Comparison of ENCODE assay signal across 8 mouse cellular contexts in the genomic region with DNA sequence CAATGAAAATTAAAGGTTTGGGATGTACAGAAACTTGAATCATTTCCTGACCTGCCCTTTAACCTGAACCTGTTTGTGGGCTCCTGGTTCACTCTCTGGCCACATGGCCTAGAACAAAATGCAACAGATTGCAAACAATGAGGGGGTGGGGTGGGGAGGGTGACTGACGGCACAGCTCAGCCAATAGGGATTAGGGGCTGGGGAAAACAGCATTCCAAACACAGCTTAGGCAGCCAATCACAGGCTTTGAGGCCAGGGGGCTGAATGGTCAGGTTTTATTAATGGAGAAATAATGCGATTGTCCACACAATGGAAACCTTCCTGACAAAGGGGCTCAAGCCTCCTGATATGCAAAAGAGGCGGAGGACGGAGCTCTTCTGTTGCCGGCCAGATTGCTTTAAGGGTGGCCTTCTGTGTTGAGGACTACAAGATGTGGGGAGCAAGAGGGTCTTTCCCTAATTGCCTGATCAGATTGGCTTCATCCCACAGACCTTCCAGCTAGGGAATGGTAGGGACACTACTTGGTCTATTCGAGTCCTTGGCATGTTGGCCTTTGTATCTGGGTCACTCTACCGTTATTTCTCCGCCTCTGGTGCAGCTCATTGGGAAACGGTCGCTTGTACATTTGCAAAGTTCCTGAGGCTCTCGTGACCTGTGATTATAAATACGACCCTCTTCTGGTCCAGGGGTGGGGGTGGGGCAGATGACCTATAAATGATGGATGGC. TPM values are rescaled to one million over a fixed set of nuclear protein-coding genes. Genes with fewer than 3 reads are reported as not detected.
DNase-seq lines count a peak whose midpoint lies in the region; ATAC-seq and TF ChIP-seq lines count a peak whose summit lies in the region.

No protein-coding gene starts in this region.

- no peak overlapping the region for H3K27ac ChIP-seq in ES-E14 (ENCODE audit: insufficient read depth, low read depth, low read length, poor library complexity, severe bottlenecking)
- H3K27ac ChIP-seq in midbrain, embryonic 10.5 days (replicated peaks): peak overlapping the region; percentile 99

- no peaks in the 10 kb centered on the region; the same call in 1 of the 2 replicates for H3K36me3 ChIP-seq in ES-E14 (ENCODE audit: control insufficient read depth, insufficient read depth, low read length, poor library complexity, severe bottlenecking)
- peaks cover 40% of the 10 kb centered on the region for H3K36me3 ChIP-seq in midbrain, embryonic 10.5 days

- peak overlapping the region; percentile 3 to 30; a peak in 2 of 4 replicates for H3K4me3 ChIP-seq in ES-E14 (ENCODE audit: insufficient read depth in 1 of 2, low read depth in 1 of 2, low read length in 2 of 2, poor library complexity in 1 of 2, severe bottlenecking in 1 of 2)
- H3K4me3 ChIP-seq in midbrain, embryonic 10.5 days: peak overlapping the region; percentile 99

- 3% methylated on average over 12 of the region's 12 CpGs for WGBS in midbrain, embryonic 10.5 days

- 0 out of 2 replicates have a peak, but pooled peaks cover 6% of the 10 kb centered on the region for H3K27me3 ChIP-seq in midbrain, embryonic 10.5 days (ENCODE audit: low read depth, poor library complexity, severe bottlenecking)

- no peak overlapping the region for H3K9ac ChIP-seq in ES-E14 (ENCODE audit: insufficient read depth, low read depth, low read length, poor library complexity, severe bottlenecking)

- peak; percentile 79 to 82 for DNase-seq in cerebellum, postnatal 14 days
- no peak for DNase-seq in cerebellum, adult 11-12 months
- DNase-seq in ES-E14 (ENCODE audit: low read depth, low spot score): no peak
- peak; percentile 85 for DNase-seq in forelimb bud, embryonic 11.5 days (ENCODE audit: low read depth, low spot score)
- peak; percentile 89 for DNase-seq in midbrain, embryonic 10.5 days (ENCODE audit: low spot score)
- no peak for DNase-seq in testis, postnatal 14 days (ENCODE audit: low spot score)
- DNase-seq in gastrocnemius, postnatal 4 days (ENCODE audit: low spot score in 2 of 2): no peak

- ATAC-seq in cerebellum, adult (ENCODE audit: insufficient number of reproducible peaks, low FRiP score, low TSS enrichment): no peak

- in situ Hi-C loops in ES-E14 (cut with MboI; ENCODE audit: low sequenced_read_pairs in 2 of 2, unreplicated experiment in 2 of 2): loop anchor here in 1 of 2 experiments (10.0 kb wide), 1 partner anchor 86 kb away; no protein-coding TSS in a partner anchor

- H3K9me3 ChIP-seq in ES-E14 (ENCODE audit: control insufficient read depth, insufficient read depth, low read depth, low read length): no peaks in the 10 kb centered on the region
- H3K9me3 ChIP-seq in midbrain, embryonic 10.5 days (replicated peaks): no peaks in the 10 kb centered on the region

- peaks cover 10 to 29% of the 10 kb centered on the region in 2 experiments for H3K4me1 ChIP-seq in ES-E14 (ENCODE audit: control insufficient read depth in 2 of 2, insufficient read depth in 2 of 2, low read length in 2 of 2, poor library complexity in 1 of 2)
- peaks cover 73% of the 10 kb centered on the region for H3K4me1 ChIP-seq in midbrain, embryonic 10.5 days

TF ChIP-seq in ES-E14, 5 proteins besides CTCF, POLR2A, EP300 and RAD21:
- TF ChIP-seq ZC3H11A (IDR thresholded peaks at IDR 0.05; ENCODE audit: borderline replicate concordance, low read depth, low read length) (no peak), CHD2 (IDR thresholded peaks at IDR 0.05; ENCODE audit: low read depth, low read length) (peak; percentile 77)
TF ChIP-seq in ES-E14: peak in this region for 1.

RNA-seq across cellular contexts. Expression of a gene that starts 3.2 kb away (rescaled TPM):
- total RNA-seq in ES-E14 (2012; rRNA removed): 6.8 and 7.3 TPM in 2 replicates
- 82.4 and 92.7 TPM in 2 replicates for polyA plus RNA-seq in midbrain, embryonic 10.5 days (2016; fragmentation: Nextera tagmentation; extraction: Ambion mirVana)
- 10 to 100 TPM in 1 of 2 experiments, 1 to 10 TPM in 1; 8.9 to 10.8 TPM for total RNA-seq in gastrocnemius, postnatal 4 days (2021)

RNA-seq across cellular contexts. Expression of a gene that starts 17.7 kb away (rescaled TPM):
- 17.1 and 19.1 TPM in 2 replicates for total RNA-seq in ES-E14 (2012; rRNA removed)
- 27.6 and 28.2 TPM in 2 replicates for polyA plus RNA-seq in midbrain, embryonic 10.5 days (2016; fragmentation: Nextera tagmentation; extraction: Ambion mirVana)
- total RNA-seq in gastrocnemius, postnatal 4 days (2021): 10 to 100 TPM; 14.1 to 15.8 TPM

RNA-seq across cellular contexts. Expression of a gene that starts 37.7 kb away (rescaled TPM):
- total RNA-seq in ES-E14 (2012; rRNA removed): 3.7 and 4.3 TPM in 2 replicates
- 22.6 and 27.2 TPM in 2 replicates for polyA plus RNA-seq in midbrain, embryonic 10.5 days (2016; fragmentation: Nextera tagmentation; extraction: Ambion mirVana)
- 1 to 10 TPM in 1 of 2 experiments, under 1 TPM in 1; 0.75 to 1.1 TPM for total RNA-seq in gastrocnemius, postnatal 4 days (2021)

Comparison
In these comparisons a context has a peak if more than half of its experiments do, and no peak if none do; other contexts are left out.
1. DNase-seq: peak in cerebellum, postnatal 14 days (2 of 2), forelimb bud, embryonic 11.5 days (single experiment) and midbrain, embryonic 10.5 days (single experiment); none in cerebellum, adult 11-12 months (single experiment), ES-E14 (single experiment), testis, postnatal 14 days (single experiment) and gastrocnemius, postnatal 4 days (0 of 2).